Mouse (Mus musculus) heart, embryonic 12.5 days (tissue): ENCODE results near the gene Higd1b. TPM values are rescaled to one million over a fixed set of nuclear protein-coding genes. Genes with fewer than 3 reads are reported as not detected.

Source experiments
- ATAC-seq: fragments of 200-750 bp; cut with Nextera tagmentation; 2 replicates; pipeline ENCODE4 v1.8.0; 2017; ENCODE audit warnings: moderate TSS enrichment, moderate library complexity; ENCODE audit not compliant: insufficient number of reproducible peaks, low FRiP score
- H3K27ac ChIP-seq: fragments of 300-500 bp; sonication (generic); 2 replicates; pipeline ENCODE4 v1.5.1; 2016; ENCODE audit warnings: mild to moderate bottlenecking, moderate library complexity; ENCODE audit not compliant: poor library complexity, severe bottlenecking
- H3K27me3 ChIP-seq: fragments of 300-500 bp; sonication (generic); replicated peaks from 2 replicates; pipeline ENCODE4 v1.6.1; 2016; ENCODE audit warnings: mild to moderate bottlenecking, moderate library complexity
- H3K36me3 ChIP-seq: fragments of 300-500 bp; sonication (generic); 2 replicates; pipeline ENCODE4 v1.6.1; 2016; ENCODE audit warnings: mild to moderate bottlenecking, moderate library complexity
- H3K4me1 ChIP-seq: fragments of 300-500 bp; sonication (generic); replicated peaks from 2 replicates; pipeline ENCODE4 v1.6.1; 2016; ENCODE audit warnings: mild to moderate bottlenecking
- H3K4me2 ChIP-seq: fragments of 300-500 bp; sonication (generic); 2 replicates; pipeline ENCODE4 v1.6.1; 2016; ENCODE audit warnings: mild to moderate bottlenecking, moderate library complexity
- H3K4me3 ChIP-seq: fragments of 300-500 bp; sonication (generic); 2 replicates; pipeline ENCODE4 v1.5.1; 2016; ENCODE audit warnings: mild to moderate bottlenecking
- H3K9ac ChIP-seq: fragments of 300-500 bp; sonication (generic); 2 replicates; pipeline ENCODE4 v1.6.1; 2016; ENCODE audit warnings: mild to moderate bottlenecking, moderate library complexity
- H3K9me3 ChIP-seq: fragments of 300-500 bp; sonication (generic); replicated peaks from 2 replicates; pipeline ENCODE4 v1.6.1; 2016; ENCODE audit warnings: mild to moderate bottlenecking, moderate library complexity
- WGBS: fragments of 180-500 bp; shearing (Covaris S2); methylation state at CpG from one replicate; pipeline ENCODE4 v1.1.7; 2016; 5-methylcytosine and 5-hydroxymethylcytosine counted together
- polyA plus RNA-seq: library from polyadenylated mRNA; unstranded; fragments of >200 nt; fragmentation: Nextera tagmentation; extraction: Ambion mirVana; gene quantifications from 2 replicates; pipeline ENCODE4 v1.2.1, GENCODE M21; 2016

Higd1b gene
- not detected in 2 replicates for polyA plus RNA-seq

DNA sequence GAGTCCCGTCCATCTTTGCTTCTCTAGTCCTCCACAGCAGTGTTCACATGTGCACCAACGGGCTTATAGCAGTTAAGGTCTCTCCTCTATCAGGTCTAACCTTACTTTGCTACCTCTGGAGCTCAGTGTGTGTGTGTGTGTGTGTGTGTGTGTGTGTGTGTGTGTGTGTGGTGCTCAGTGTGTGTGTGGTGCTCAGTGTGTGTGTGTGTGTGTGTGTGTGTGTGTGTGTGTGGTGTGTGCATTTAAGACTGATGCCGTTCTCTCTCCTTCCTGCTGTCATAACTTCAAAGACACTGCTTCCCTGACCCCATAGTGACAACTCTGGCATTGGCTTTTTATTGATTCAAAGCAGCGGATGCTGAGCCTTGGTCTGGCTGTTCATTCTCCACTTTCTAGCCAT lies at the start of gene Higd1b:
Higd1b (plus strand) TSS at position 301 of the 400 bp plus-strand sequence.
- no peak for ATAC-seq

DNA sequence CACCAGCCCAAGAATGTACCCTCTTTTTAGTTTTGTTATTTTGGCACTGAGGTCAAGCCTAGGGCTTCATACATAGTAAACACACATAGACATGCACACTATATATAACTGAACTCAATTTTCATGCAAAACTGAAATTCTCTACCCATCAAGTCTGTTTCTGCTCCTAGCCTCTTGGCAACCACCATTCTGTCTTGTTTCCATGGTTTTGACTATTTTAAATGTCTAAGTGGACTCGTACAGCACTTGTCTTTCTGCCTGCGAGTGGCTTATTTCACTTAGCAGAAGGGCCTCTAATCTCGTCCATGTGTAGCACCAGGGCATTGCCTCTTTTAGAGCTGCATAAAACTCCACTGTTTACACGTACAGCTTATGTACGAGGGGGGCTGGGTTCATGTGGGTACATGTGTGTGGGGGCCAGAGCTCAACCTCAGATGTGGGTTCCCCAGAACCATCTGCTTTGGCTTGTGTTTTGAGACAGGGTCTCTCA lies 47.9 kb upstream of the Higd1b start:
- no peak overlapping the region for H3K4me2 ChIP-seq
- 50% methylated on average over 5 of the region's 5 CpGs for WGBS
- H3K27ac ChIP-seq = peak overlapping the region; percentile 3; the same call in 1 of the 2 replicates
- no peak overlapping the region for H3K4me3 ChIP-seq
- peaks cover 57% of the 10 kb centered on the region for H3K4me1 ChIP-seq
- H3K9me3 ChIP-seq = no peaks in the 10 kb centered on the region
- no peaks in the 10 kb centered on the region for H3K36me3 ChIP-seq
- no peak for ATAC-seq
- no peaks in the 10 kb centered on the region for H3K27me3 ChIP-seq
- H3K9ac ChIP-seq = no peak overlapping the region

More for the DNA sequence above, at the start of gene Higd1b:
- Histone ChIP-seq H3K4me3 (no peak within 1 kb of the TSS), H3K9ac (no peak within 1 kb of the TSS), H3K27me3 (no peaks in the 10 kb centered on the region), H3K27ac (no peak within 1 kb of the TSS), H3K9me3 (no peaks in the 10 kb centered on the region), H3K4me2 (no peak within 1 kb of the TSS), H3K36me3 (peaks cover 42% of the 10 kb centered on the region), H3K4me1 (no peaks in the 10 kb centered on the region)
- WGBS = 78% methylated on average over 4 of the region's 4 CpGs

DNA sequence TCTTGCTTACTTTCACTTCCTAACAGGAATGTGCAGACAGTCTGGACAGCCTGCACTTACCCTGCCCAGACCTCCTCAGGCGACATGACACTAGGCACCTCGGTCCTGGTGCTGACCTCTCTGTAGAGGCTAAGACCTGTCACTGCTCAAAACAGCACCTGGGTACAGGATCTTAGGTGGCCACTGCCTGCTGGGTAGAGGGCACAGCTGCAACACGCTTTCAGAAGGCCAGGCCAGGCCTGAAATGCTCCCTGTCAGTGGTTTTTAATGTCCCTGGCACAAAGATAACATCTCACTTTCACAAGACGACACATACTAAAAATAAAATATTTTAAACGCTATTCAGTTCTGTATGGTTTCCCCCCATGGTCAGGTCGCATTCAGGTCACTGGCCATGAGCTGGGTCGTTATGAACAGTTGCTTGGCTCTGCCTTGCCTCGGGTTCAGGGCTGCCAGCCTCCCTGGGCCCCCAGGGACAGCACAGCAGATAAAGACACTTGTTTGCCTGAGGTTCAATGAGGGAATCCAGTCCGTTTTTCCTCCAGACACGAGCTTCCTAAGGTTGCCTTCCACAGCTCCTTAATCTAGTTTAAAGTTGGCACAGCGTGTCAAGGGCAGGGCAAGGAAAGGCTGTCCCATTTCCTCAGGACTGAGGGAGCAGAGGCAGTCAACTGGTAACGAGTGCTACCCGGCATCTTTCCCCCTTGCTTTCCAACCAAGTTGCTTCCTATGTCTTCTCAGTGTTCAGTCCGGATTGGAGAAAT lies 43.8 kb upstream of the Higd1b start:
- Histone ChIP-seq H3K27ac (peak overlapping the region; percentile 79), H3K4me1 (peaks cover 57% of the 10 kb centered on the region), H3K4me2 (peak overlapping the region; percentile 31), H3K27me3 (no peaks in the 10 kb centered on the region), H3K9me3 (no peaks in the 10 kb centered on the region), H3K9ac (peak overlapping the region; percentile 55), H3K4me3 (no peak overlapping the region), H3K36me3 (peaks cover 6% of the 10 kb centered on the region; the same call in 1 of the 2 replicates)
- no peak for ATAC-seq
- WGBS = 27% methylated on average over 14 of the region's 14 CpGs

DNA sequence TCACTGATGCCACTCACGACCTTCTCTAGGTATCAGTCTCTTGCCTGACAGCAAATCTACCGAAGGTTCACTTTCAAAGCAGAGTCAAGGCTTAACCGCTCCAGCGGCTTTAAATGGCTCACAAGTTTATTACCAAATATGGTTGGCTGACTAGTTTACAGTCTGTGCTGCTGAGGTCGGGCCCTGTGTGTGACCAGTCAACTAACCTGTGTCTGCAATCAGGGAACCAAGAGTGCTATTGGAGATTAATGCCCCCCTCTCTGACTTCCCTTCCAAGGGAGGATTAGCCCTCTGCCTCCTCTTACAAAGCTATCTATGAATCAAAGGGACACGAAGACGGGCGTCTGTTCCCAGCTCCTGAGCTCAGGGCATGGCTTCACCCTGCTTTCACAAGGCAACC lies 41.5 kb upstream of the Higd1b start:
- Histone ChIP-seq H3K27ac (peak overlapping the region; percentile 78), H3K4me2 (peak overlapping the region; percentile 21; the same call in 1 of the 2 replicates), H3K27me3 (no peaks in the 10 kb centered on the region), H3K9me3 (no peaks in the 10 kb centered on the region), H3K4me1 (peaks cover 45% of the 10 kb centered on the region), H3K36me3 (peaks cover 22% of the 10 kb centered on the region), H3K9ac (0 out of 2 replicates have a peak overlapping the region, but pooled peaks have one; percentile 46), H3K4me3 (no peak overlapping the region)
- 31% methylated on average over 8 of the region's 8 CpGs for whole genome bisulfite sequencing
- peak; percentile 33; the same call in 1 of the 2 replicates for ATAC-seq

DNA sequence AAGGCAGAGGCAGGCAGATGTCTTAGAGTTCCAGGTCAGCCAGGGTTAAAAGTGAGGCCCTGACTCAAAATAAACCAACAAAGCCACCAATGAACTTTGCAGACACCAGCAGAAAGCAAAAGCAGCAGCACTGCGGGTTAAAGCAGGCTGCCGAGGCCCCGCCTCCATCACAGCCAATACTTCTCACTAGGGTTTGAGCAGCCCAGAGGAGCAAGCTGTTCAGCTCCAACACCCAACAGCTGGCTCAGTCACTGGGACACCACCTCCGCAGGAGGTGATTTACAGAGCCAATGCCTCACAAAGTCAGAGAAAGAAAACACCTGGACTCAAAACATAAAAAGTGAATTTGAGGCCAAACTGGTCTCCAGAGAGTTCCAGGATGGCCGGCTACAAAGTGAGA lies 32.2 kb upstream of the Higd1b start:
- ATAC-seq = no peak
- H3K9me3 ChIP-seq = no peaks in the 10 kb centered on the region
- WGBS = 83% methylated on average over 5 of the region's 5 CpGs
- no peak overlapping the region for H3K4me3 ChIP-seq
- H3K9ac ChIP-seq = no peak overlapping the region
- peaks cover 27% of the 10 kb centered on the region for H3K4me1 ChIP-seq
- H3K4me2 ChIP-seq = no peak overlapping the region
- no peak overlapping the region for H3K27ac ChIP-seq
- no peaks in the 10 kb centered on the region for H3K27me3 ChIP-seq
- peaks cover 66% of the 10 kb centered on the region for H3K36me3 ChIP-seq

DNA sequence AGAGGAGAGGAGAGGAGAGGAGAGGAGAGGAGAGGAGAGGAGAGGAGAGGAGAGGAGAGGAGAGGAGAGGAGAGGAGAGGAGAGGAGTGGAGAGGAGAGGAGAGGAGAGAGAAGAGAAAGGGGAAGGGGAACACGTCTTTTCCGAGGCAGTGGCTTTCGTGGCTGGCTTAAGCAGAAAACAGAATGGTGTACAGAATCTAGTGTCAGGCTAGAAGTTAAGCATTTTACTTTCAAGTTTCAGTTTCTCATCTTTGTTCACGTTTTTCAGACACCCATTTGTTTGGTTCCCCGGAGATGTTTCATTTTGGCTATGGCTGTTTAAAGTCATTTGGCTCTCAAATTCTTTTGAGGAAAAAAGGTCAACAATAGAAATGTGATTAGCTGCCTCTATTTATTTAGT lies 27.4 kb upstream of the Higd1b start:
- Histone ChIP-seq H3K4me3 (no peak overlapping the region), H3K27me3 (no peaks in the 10 kb centered on the region), H3K9ac (no peak overlapping the region), H3K4me1 (peaks cover 34% of the 10 kb centered on the region), H3K9me3 (no peaks in the 10 kb centered on the region), H3K27ac (peak overlapping the region; percentile 44; the same call in 1 of the 2 replicates), H3K36me3 (peaks cover 31% of the 10 kb centered on the region), H3K4me2 (no peak overlapping the region)
- ATAC-seq = no peak
- 72% methylated on average over 5 of the region's 5 CpGs for WGBS

DNA sequence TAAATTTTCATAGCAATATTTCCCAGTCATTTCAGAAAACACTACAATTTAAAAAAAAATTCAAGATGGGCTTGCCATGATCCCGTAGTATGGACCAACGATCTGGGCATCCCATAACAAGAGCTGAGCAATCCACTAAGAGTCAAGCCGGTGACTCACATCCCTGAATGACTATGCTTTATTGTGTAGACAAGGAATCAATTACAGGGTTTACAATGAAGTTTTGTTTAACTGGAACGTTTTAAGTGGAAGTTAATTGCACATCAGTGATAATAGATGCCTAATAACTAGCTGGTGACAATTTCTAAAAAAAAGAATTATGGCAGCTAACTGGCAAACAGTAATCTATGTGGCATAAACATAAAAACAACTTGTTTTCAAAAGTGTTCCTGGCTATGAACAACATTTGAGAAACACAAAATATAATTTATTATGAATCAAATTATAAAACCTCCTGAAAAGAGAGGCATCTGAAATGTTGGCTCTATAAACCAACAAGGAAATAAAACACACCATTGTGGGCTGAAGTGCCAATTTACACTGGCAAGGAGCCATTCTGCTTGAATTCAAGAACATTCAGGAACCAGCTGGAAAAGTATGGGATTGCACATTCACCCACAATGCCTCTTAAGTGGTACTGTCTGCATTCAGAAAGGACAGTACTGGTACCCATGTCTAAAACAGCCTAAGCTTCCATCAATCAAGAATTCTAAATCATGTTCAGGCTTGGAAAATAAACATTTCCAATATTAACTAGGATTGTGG lies 24.7 kb upstream of the Higd1b start:
- Histone ChIP-seq H3K4me1 (peaks cover 43% of the 10 kb centered on the region), H3K4me2 (no peak overlapping the region), H3K36me3 (peaks cover 9% of the 10 kb centered on the region), H3K27me3 (no peaks in the 10 kb centered on the region), H3K27ac (no peak overlapping the region), H3K4me3 (no peak overlapping the region), H3K9me3 (no peaks in the 10 kb centered on the region), H3K9ac (no peak overlapping the region)
- ATAC-seq = no peak
- WGBS = 69% methylated on average over 4 of the region's 4 CpGs

DNA sequence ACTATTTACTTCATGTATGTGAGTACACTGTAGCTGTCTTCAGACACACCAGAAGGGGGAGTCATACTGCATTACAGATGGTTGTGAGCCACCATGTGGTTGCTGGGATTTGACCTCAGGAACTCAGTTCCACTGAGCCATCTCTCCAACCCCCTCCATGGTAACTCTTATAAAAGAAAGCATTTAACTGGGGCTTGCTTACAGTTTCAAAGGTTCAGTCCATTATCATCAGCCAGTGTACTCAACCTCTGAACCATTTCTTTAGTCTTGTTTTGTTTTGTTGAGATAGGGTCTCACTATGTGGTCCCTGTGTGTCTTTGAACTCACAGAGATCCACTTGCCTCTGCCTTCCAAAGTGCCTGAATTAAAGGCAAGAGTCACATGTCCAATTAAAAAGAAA lies 20.8 kb upstream of the Higd1b start:
- Histone ChIP-seq H3K9ac (no peak overlapping the region), H3K4me2 (peak overlapping the region; percentile 24), H3K9me3 (no peaks in the 10 kb centered on the region), H3K4me1 (peaks cover 39% of the 10 kb centered on the region), H3K36me3 (peaks cover 9% of the 10 kb centered on the region), H3K4me3 (no peak overlapping the region), H3K27me3 (no peaks in the 10 kb centered on the region), H3K27ac (no peak overlapping the region)
- ATAC-seq = no peak

DNA sequence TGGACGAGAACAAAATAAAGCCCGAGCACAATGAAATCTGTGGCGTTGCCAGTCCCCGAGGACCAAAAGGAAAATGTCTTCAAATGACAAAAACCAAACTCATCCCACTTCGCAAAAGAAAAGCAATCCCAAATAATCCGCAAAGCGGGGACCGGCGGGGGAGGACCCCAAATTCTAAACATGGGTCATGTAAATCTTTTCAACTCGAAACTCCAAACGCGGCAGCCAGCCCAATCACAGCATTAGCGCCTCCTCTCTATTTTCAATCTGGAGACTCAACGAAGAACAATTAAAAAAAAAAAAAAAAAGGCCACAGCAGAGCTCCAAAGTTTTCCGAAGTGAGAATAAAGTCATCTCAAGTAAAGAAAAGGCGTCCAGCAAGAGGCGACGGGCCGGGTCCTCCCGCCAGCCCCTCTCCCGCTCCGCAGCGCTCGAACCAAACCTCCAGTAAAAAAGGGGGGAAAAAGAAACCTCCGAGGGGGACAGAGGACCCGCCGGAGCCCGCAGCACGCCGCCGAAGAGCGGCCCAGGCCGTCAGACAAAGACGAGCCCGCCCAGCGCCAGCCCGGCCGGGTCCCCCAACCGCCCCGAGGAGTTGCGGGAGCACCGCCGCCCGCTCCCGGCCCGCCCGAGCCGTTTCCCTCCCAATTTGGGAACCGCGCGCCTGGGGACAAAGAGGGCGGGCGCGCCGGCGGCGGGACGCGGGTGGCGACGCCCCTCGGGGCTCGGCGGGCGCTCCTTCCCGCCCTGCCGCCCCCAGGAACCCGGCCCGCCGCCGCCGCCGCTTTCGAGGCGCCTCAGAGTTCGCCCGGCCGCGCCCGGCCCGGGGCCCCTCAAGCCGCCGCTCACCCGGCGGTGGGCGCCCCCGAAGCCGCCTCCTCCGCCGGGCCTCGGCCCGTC lies 17.3 kb upstream of the Higd1b start:
- under 1% methylated on average over 72 of the region's 92 CpGs for WGBS

DNA sequence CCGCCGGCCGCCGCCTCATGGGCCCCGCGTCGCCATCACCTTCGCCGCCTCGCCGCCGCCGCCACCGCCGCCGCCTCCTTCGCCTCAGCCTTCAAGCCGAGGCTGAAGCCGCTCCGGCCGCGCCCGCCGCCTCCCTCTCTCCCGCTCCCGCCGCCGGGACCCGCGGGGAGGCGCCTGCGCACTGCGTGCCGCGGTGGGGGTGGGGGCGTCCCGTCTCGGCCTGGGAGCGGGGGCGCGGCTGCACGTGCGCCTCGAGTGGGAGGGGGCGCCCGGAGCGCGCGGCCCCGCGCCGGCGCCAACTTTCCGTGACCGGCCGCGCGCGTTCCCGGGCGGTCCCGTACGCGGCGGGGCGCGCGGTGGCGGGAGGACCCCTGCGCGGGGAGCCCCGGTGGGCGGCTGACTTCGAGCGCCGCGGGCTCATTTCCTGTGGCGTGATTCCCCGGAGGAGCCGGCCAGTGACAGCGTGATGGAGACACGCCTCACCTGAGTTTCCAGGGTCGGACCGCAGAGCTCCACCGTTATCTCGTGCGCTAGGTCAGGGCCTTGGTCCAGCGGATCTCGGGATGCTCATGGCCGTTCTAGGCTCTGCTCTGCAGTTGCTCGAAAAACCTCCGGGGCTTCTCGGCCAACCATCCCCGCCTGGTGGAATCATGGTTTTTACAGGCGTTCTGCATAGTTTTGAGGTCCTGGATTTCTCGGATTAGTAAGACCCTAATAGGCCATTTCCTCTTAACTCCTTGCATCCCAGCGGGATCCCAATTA lies 16.4 kb upstream of the Higd1b start, which contains the start of gene Gjc1:
Gjc1 (minus strand) TSS at position 680 of the 762 bp plus-strand sequence.
- ATAC-seq = peak; percentile 88
- WGBS = under 1% methylated on average over 67 of the region's 97 CpGs

More for the DNA sequence above, 17.3 kb upstream of the Higd1b start:
- H3K4me3 ChIP-seq = peak overlapping the region; percentile 90
- no peaks in the 10 kb centered on the region for H3K36me3 ChIP-seq
- H3K4me2 ChIP-seq = peak overlapping the region; percentile 72
- peak overlapping the region; percentile 99 for H3K27ac ChIP-seq
- no peaks in the 10 kb centered on the region for H3K9me3 ChIP-seq
- peaks cover 25% of the 10 kb centered on the region for H3K4me1 ChIP-seq
- ATAC-seq = peak; percentile 30; the same call in 1 of the 2 replicates
- no peaks in the 10 kb centered on the region; the same call in 1 of the 2 replicates for H3K27me3 ChIP-seq
- H3K9ac ChIP-seq = peak overlapping the region; percentile 98

More for the DNA sequence above, 16.4 kb upstream of the Higd1b start, which contains the start of gene Gjc1:
- Histone ChIP-seq H3K27ac (peak within 1 kb of the TSS; percentile 99), H3K4me1 (peaks cover 25% of the 10 kb centered on the region), H3K9ac (peak within 1 kb of the TSS; percentile 98), H3K4me2 (peak within 1 kb of the TSS; percentile 72), H3K4me3 (peak within 1 kb of the TSS; percentile 90), H3K27me3 (no peaks in the 10 kb centered on the region; the same call in 1 of the 2 replicates), H3K9me3 (no peaks in the 10 kb centered on the region), H3K36me3 (no peaks in the 10 kb centered on the region)
